Mouse (Mus musculus) adrenal gland, adult (tissue): Measurements from ENCODE around the gene Rbbp4.
A peak's percentile ranks its signal among the peaks of the same experiment; 100 is the strongest.
"Not testable (repeated sequence)": the region's sequence is repeated elsewhere in the genome, so short reads cannot be mapped to it uniquely, and the experiment has no call there.

Source experiments
- DNase-seq, 2 experiments: peaks; one replicate each; pipeline ENCODE4 v3.0.0; 2022 to 2023; ENCODE audit warnings: low spot score in 1 of 2; ENCODE audit not compliant: inconsistent age in 2 of 2

The Rbbp4 gene

DNA sequence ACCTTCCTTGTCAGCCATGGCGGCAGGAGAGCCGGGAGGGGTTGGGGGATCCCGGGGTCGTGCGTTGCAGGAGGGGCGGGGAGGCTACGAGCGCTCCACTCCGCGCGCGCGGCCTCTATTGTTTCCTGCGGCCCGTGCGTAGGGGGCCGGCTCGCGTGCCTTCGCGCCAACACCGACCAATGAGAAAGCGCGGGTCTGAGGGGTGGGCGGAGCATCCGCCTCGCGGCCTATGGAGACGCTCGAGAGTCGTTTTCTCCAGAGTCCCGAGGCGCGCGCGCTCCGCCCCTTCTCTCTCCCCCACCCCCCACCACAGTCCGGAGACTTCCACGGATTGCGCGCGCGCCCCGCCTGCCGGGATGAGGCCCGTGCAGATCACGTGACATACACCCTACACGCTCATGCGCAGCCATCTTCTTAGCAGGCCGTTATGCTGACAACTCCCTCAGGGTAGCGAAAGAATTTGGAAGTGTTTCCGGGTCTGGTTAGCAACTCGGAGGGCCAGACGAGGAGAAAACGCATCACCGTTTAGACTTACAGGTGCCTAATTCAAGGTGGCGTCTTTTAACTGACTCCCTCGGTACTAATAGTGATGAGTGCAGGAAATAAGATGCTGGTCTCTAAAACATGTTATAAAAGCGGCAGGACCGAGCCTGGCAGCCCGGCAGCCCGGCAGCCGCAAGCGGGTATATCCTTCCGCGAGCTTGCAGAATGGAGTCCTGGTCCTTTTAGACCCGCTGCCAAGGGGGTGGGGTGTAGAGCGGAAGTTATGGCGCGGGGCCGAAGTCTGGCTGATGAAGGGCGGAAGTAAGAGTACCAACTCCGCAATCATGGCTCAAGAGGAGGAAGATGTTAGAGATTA lies at the start of gene Rbbp4, which contains the start of gene Zbtb8os:
Gene Rbbp4, minus strand, starts transcription at position 155 of the 859 bp plus-strand sequence.
Gene Zbtb8os, plus strand, starts transcription at position 480 of the 859 bp plus-strand sequence.
- DNase-seq = peak; percentile 98

DNA sequence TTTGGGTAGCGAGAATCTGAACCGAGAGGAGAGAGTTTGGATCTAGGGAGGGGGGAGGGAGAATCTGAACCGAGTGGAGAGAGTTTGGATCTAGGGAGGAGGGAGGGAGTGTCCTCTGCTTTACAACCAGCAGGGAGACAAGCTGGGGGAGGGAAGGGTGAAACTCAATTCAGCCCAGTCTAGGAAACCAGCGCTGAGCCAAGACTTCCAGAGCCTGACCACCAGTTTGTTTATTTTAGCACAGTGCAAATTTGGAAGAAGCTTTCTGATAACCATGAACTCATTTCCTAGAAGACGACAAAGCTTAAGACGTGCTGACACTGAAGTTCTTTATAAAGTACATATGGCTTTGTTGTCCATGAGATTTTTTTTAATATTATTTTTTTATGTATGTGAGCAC lies 49.3 kb upstream of the Rbbp4 start:
- DNase-seq = no peak

DNA sequence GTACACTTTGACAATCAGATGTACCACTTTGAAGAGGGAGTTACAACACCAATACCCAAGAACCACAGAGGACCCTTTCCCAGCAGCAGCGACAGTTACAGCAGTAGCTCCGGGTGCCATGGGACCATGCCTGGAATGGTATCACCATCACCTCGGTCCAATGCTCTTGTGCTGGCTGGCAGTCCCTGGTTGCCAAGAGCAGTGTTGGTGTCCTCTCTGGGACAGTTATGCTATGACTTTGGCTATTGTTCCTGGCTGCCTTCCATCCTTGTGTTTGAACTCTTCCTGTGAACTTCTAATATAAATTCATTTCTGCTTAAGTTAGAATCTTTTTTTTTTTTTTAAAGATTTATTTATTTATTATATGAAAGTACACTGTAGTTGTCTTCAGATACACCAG lies 48.4 kb upstream of the Rbbp4 start:
- DNase-seq = no peak

GRCm38 (mm10) chr4:129382488-129382887 lies 47.3 kb upstream of the Rbbp4 start:
- no peak for DNase-seq

GRCm38 (mm10) chr4:129382029-129382428 lies 46.9 kb upstream of the Rbbp4 start:
- DNase-seq = no peak

DNA sequence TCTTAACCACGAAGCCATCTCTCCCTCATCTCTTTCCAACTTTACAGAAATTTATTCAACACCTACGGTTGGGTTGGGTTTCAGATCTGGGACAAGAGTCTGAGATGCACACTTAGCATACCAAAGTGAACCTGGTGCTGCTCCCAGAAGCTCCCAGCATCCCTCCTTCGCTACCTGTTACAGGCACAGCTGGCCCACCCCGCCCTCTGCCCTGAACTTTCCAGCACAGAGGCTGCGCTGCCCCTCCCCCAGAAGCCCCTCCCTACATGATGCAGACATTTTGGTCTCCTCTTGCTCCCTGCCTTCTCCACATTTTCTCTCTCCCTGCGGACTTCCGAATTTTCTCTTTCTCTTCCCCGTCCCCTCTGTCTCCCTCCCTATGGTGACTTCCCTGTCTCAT lies 46.0 kb upstream of the Rbbp4 start:
- no peak for DNase-seq

DNA sequence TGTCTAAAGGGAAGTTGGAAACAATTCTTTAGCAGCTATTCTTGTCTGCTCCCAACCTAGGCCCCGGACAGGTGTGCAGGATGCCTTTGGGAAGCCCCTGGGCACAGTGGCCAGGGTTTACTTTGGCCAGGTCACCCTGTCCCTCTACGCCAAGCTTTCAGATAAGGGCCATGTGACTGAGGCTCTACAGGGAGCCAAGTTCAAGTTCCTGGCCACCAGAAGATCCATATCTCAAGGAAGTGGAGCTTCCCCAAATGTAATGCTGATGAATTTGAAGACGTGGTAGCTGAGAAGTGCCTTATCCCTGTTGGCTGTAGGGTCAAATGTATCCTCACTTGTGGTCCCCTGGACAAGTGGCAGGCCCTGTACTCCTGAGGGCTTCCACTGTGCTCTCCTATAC lies 44.6 kb upstream of the Rbbp4 start:
- no peak for DNase-seq

- DNase-seq = peak; percentile 54 to 88
These were observed 42.6 kb upstream of the Rbbp4 start, which contains the start of gene Zbtb8a for GRCm38 (mm10) chr4:129377601-129378390. Zbtb8a (minus strand) TSS chr4:129378116.

- peak; percentile 51 to 84 for DNase-seq
These were observed 41.9 kb upstream of the Rbbp4 start for GRCm38 (mm10) chr4:129376961-129377545.

GRCm38 (mm10) chr4:129375821-129376220 lies 40.7 kb upstream of the Rbbp4 start:
- DNase-seq = no peak

GRCm38 (mm10) chr4:129375000-129375399 lies 39.8 kb upstream of the Rbbp4 start:
- no peak for DNase-seq

DNA sequence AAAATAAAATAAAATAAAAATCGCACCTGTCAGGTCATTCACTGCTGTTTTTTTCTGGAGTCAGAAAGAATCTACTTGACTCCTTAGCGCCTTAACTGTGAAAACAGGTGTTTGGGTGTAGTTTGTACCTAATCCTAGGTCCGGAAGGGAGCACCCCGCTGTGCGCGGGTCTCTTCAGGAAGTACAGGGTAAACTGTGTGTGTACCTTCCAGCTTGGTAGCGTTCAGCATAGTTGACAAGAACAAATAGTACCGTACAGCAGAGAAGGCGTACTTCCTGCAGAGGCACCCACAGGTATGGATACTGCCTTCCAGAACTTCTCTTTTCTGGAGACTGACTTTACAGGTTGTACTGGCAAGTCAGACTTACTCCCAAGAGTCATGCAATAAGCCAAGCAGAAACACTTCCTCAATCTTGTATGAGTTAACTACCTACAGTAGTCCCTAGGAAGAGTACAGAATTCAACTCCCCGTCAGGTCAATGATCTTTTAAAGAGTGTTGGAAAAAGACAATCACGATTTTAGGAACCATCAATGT lies 39.1 kb upstream of the Rbbp4 start:
- DNase-seq = no peak

- no peak for DNase-seq
These were observed 38.2 kb upstream of the Rbbp4 start for GRCm38 (mm10) chr4:129373202-129373976.

GRCm38 (mm10) chr4:129371391-129371790 lies 36.2 kb upstream of the Rbbp4 start:
- DNase-seq = no peak

- DNase-seq = peak in 1 of 2 experiments; percentile 60
These were observed 30.1 kb upstream of the Rbbp4 start for GRCm38 (mm10) chr4:129365224-129365623.

GRCm38 (mm10) chr4:129364379-129364778 lies 29.2 kb upstream of the Rbbp4 start:
- no peak for DNase-seq

DNA sequence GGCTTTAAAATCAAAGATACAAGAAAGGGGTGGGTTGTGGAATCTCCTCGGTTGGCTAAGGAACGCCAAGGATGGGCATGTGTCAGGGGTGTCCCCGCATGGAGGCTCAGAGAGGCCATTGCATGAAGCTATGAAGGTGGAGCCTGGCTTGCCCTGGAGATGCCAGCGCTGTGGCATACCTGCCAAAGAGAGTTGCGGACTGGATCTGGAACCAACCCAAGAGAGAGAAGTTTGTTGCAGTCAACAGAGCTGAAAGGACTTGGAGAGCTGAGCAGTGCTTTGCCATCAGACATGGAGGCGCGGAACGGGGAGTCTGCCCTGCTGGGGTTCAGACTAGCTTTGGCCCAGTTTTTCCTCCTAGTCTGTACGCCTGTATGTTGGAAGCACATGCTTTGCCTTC lies 28.3 kb upstream of the Rbbp4 start:
- DNase-seq = peak in 1 of 2 experiments; percentile 50

DNA sequence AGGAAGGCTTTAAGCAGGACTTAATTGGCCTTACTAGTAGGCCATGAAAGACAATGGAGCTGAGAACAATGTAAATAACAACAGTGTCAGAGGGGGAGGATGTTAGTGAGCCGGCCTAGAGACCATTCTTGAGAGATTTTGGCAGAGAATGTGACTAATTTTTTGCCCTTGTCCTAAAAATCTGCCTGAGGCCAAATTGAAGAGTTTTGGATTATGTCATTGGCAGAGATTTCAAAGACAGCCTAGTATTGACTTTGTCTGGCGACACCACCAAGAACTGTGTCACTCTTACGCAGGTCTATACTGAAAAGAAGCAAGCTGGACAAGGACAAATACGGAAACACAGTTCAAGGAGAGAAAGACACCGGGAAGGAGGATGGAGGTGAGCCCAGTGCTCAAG lies 27.6 kb upstream of the Rbbp4 start:
- DNase-seq = peak in 1 of 2 experiments; percentile 67

DNA sequence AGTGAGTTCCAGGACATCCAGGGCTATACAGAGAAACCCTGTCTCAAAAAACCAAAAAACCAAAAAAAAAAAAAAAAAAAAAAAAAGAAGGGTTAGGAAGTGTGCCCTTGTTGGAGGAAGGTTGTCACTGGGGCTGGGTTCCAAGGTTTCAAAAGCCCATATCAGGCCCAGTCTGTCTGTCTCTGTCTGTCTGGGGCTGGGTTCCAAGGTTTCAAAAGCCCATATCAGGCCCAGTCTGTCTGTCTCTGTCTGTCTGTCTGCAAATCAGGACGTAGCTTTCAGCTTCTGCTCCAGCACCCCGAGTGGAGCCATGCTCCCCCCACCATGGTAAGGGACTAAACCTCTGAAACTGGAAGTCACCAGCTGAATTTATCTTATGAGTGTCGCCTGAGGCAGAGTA lies 27.1 kb upstream of the Rbbp4 start:
- DNase-seq = not testable (repeated sequence)

- no peak for DNase-seq
These were observed 22.5 kb upstream of the Rbbp4 start for GRCm38 (mm10) chr4:129357613-129358163.
